Mouse (Mus musculus): ENCODE measurements around the gene Hba-a1.

DNA sequence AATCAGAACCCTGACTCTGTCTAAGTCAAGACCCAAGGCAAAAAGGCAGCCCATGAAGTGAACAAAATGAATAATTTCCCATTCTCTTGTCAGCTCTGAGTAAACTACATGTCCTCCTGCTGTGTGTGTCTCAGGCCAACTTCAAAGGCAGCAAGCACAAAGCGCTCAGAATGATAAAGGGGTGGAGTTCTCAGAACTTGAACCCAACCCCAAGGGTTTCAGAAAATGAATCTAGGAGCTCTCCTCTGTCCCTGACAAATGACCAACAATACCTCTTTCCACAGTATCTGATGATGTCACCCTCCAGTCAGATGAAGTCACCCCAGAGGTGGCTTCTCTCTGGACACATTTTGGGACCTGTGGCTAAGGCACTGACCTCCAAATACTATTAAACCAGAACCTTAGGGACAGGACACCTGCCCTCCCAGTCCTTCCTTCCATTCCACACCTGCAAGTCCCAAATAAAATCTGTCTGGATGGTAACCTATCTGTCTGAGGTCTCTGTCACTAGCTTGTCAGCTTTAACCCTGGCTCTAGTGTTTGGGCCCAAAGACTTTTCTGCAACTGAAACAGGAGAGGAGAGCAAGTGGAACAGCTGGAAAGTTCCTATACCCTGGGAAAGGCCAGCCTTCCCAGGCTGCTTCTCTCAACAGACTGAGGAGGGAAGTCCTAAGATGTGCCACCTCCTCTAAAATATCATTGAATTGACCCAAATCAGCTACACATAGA lies 1.7 kb upstream of the Hba-a1 start:
- TF ChIP-seq CTCF (IDR thresholded peaks at IDR 0.05; ENCODE audit: control insufficient read depth, insufficient read depth, insufficient replicate concordance, low read depth, low read length) (no peak), POLR2A (IDR thresholded peaks at IDR 0.05; ENCODE audit: control insufficient read depth, low read depth, low read length) (no peak)
